Mouse (Mus musculus): ENCODE measurements at regions not wholly inside any gene's neighbourhood (a gene's known extent, or its start where the extent isn't known, plus 50 kb on each side); places are given as distances from the start of the nearest gene placed in this dataset.

DNA sequence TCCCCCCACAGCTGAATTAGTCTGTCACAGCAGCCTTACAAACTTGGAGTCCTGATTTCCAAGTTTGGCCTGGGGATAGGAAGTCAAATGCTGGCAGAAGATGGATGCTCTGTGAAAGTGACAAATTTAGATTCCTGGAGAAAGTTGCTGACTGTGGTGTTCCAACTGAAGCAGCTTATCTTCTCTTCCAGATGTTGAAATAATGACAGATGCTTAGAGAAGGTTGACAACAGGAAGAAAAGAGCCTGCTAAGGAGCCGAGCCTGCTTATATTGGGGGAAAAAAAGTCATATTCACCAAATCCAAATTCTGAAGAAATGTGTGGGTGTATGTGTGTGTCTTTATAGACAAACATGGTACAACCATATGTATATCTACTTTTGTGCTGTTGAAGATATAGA, 1380.4 kb upstream of the Cdh8 start:
- DNase-seq: no peak

DNA sequence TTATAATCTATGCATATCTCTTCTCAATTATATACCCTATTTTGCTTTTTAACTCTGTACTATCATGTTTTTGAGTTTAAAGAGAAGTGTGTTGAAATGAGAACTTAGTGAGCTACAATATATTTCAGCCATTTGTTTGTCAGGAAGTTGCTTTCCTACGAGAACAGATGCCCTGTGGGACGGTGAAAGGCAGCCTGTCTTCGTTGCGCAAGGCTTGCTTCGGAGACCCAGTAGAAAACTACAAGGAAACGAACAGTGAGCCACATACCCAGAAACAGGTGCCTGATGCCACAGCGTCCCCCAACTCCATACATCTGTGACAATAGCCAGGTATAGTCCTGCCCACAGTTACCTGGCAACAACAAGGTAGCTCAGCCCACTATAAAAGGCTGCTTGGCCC, 1377.7 kb upstream of the Cdh8 start:
- no peak for DNase-seq

GRCm38 (mm10) chr8:100790592-100791141, 1374.4 kb upstream of the Cdh8 start:
- no peak for DNase-seq

- no peak for DNase-seq
Observed at GRCm38 (mm10) chr8:100788132-100788531, 1371.9 kb upstream of the Cdh8 start.

DNA sequence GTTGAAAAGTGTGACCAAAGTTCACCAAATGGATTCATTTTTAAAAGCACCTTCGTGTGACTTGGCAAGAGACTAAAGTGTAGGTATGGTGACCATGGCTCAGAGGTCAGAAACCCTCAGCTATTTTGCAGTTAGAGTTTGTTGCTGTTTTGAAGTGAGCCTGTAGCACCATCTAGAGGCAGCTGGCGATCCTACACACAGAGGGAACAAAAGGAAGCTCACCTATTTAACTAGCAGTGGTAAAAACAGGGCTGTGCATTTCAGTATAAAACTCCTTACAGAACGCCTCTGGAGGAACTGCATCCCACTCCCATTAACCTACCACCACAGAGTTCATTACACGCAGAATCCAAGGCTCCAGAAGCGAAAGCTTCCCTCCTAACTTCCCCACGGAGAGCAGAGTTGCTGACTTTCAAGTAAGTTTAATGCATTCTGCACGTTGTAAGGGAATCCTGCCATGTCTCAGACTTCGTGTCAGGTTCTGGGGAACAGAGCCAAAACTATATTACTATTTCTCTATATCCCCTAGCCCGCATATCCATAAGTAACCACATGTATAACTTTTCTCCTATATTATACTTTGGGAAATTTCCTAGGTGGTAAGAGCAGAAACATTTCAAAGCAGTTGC, 1356.6 kb upstream of the Cdh8 start:
- DNase-seq: peak; percentile 56

DNA sequence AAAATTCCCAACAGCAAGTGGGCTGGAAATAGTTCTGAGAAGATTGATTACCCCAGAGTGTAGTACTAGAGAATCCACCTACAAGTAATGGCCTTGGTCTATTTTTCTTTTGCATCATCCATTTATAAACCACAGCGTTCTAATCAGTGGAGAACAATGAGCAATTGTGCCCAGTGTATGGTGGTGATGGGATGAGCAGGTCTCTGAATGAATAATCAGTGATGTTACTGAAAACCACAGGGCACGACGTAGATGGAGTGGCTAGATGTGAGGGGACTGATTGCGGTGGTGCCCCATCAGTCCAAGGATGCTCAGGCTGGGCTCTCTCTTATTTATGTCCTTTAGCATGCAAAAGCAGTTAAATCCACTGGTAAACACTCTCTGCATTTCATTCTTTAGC, 1353.3 kb upstream of the Cdh8 start:
- no peak for DNase-seq

DNA sequence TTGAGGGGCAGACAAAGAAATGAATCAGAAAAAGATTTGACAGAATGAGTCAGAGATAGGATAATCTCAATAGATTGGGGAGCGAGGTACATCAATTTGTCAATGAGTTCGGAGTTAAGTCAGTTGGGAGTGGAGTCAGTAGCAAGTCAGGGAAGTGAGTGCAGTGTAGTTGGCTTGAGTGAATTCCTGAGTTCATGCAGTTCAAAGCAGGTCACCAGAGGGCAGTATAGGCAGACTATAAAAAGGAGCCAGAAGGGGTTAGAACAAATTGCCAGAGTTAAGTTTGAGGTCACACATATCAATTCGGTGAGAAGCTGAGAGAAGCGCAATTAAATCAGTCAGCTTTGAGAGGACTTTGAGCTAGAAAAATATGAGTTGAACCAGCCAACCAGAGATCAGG, 1317.7 kb upstream of the Cdh8 start:
- DNase-seq: no peak

DNA sequence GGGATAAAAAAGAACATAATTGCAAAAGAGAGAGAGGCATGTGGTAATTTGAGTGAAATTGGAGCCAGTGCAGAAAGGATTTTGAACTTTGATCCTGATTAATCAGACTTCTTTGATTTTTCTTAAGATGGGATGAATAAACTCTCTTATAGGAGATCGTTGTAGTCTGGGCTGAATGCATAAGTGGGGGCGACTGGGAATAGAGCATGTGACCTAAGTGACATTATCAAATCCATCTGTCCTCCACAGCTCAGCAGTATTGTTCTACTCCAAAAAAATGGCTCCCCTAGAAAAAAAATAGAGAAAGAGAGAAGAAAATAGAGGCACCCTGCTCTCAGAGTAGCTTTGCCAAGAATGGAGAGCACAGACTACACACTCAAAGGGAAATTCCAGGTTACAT, 1286.1 kb upstream of the Cdh8 start:
- no peak for DNase-seq

DNA sequence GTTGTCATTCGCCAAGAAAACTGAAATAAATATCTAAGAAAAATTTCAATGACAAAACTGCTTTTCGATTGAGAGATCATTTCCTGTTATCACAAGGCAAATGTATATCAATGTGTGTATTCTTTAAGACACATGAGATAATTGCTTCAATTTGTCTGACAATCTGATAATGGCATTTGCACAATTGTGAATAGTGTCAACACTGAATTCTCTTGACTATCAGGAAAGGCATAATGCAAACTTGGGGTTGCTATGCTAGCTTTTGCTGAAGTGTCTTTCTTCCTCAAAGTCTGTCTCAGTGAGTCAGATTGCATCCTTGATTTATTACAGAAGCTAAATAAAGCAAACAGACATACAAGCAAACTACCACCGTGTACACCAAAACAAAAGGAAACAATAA, 1278.8 kb upstream of the Cdh8 start:
- DNase-seq: no peak

DNA sequence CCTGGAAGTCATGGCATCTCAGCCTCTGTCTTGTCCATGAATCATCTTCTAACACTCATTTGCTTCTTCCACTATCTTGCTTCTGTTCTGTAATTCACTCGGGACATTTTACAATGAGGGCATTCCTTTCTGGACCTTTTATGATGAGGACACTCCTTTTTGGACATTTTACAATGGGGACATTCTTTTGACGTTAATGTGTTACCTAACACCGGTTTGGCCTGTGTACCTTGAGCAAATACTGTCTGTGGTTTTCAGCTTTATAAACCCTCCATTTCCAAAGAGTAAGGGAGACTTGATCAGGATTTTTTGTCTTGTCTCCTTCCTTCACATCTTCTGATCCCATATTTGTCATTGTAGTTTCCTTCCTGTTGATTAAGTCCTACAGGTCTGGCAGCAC, 1262.3 kb upstream of the Cdh8 start:
- no peak for DNase-seq

Data from kidney, postnatal 10 days (tissue).